Mouse (Mus musculus) bone marrow macrophage, adult 2 months (primary cell): Measurements from ENCODE around the gene Slc16a3.

Experiments
- CTCF ChIP-seq: IDR thresholded peaks from 2 replicates; pipeline ENCODE4 v1.5.1; 2012; ENCODE audit warnings: low read depth, mild to moderate bottlenecking, low read length, moderate library complexity
- POLR2A ChIP-seq: IDR thresholded peaks from 2 replicates; pipeline ENCODE4 v1.6.1; 2012; ENCODE audit warnings: mild to moderate bottlenecking, low read depth, low read length, borderline replicate concordance

- TF ChIP-seq CTCF = no peak
- no peak for TF ChIP-seq POLR2A
Observed at GRCm38 (mm10) chr11:120917756-120918155, 30.5 kb upstream of the Slc16a3 start.
